Mouse (Mus musculus): ENCODE results near the gene Ncor2. TPM values are rescaled to one million over a fixed set of nuclear protein-coding genes. Genes with fewer than 3 reads are reported as not detected.

The Ncor2 gene
- polyA plus RNA-seq, 1 experiment, result 75.8 TPM

DNA sequence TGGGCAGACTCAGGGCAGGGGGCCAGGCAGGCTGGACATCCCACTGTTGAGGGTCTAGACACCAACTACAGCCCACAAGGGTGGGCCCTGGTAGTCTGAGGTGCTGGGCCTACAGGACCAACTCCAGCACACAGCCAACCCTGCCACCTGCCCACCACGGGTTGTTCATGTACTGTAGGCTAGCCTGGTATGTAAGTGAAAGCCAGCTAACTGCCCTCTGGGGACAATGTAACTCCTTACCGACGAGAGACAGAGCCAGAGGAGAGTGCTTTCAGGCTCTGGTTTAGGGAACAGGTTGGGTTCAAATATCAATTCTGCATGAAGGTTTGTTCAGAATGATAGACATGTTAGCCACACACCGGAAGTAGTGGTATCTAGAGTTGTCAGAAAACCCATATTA is 98.7 kb downstream of the Ncor2 start:
- Histone ChIP-seq H3K4me3 (ENCODE audit: control insufficient read depth, insufficient read depth, low read length) (no peak overlapping the region), H3K27ac (ENCODE audit: control insufficient read depth, insufficient read depth, low read length) (no peak overlapping the region), H3K36me3 (ENCODE audit: control insufficient read depth, insufficient read depth, low read length) (peaks cover 30% of the 10 kb centered on the region), H3K27me3 (ENCODE audit: control insufficient read depth, insufficient read depth, low read length) (no peaks in the 10 kb centered on the region), H3K4me1 (replicated peaks; ENCODE audit: control insufficient read depth, insufficient read depth, low read length) (peaks cover 8% of the 10 kb centered on the region)
- DNase-seq, result no peak
- WGBS, result 95% methylated on average over 4 of the region's 4 CpGs
- TF ChIP-seq CTCF (IDR thresholded peaks at IDR 0.05; ENCODE audit: borderline replicate concordance, control insufficient read depth, extremely low read depth, insufficient read depth, low read length, poor library complexity) (no peak), POLR2A (IDR thresholded peaks at IDR 0.05; ENCODE audit: control insufficient read depth, extremely low read depth, insufficient read depth, low read length, poor library complexity) (no peak)

DNA sequence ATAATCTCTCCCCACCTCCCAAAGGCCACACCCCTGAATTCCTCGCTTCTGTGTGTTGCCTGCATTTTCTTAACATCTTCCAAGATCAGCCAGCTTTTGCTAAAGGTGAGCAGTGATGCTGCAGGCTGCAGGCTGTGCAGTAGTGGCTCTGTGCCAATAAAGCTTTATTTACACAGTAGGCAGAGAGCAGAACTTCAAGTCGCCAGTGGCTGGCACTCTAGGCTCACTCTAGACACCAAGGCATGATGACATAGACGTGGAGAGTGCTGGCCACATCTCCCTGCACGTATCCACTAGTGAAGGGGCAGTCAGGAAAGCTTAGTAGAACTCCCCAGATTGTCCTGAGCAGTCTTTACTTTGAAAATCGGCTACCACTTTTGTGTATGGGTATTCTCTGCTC is 100.8 kb downstream of the Ncor2 start:
- 94% methylated on average over 5 of the region's 5 CpGs for WGBS
- no peak for DNase-seq
- H3K27me3 ChIP-seq (ENCODE audit: control insufficient read depth, insufficient read depth, low read length), result no peaks in the 10 kb centered on the region
- no peak overlapping the region for H3K4me3 ChIP-seq (ENCODE audit: control insufficient read depth, insufficient read depth, low read length)
- TF ChIP-seq POLR2A (IDR thresholded peaks at IDR 0.05; ENCODE audit: control insufficient read depth, extremely low read depth, insufficient read depth, low read length, poor library complexity), result no peak
- peaks cover 8% of the 10 kb centered on the region for H3K4me1 ChIP-seq (replicated peaks; ENCODE audit: control insufficient read depth, insufficient read depth, low read length)
- H3K27ac ChIP-seq (ENCODE audit: control insufficient read depth, insufficient read depth, low read length), result no peak overlapping the region
- peaks cover 12% of the 10 kb centered on the region for H3K36me3 ChIP-seq (ENCODE audit: control insufficient read depth, insufficient read depth, low read length)

DNA sequence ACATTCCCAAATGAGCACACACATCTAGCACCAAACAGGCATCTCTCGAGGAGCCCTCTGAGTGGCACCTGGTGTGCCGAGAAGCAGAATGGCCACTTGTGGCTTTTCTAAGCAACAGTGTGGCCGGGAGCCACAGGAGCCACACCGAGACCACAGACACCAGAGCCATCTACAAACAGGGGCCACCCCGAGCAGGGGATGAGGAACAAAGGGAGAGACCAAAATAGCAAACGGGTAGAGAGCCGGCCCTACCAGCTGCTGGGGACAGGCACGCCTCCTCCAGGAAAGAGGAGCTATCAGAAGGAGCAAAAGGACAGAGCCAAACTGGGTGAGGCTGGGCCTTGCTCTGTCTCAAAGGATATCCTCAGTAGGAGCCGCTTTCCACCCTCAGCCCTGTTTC is 102.8 kb downstream of the Ncor2 start:
- 21% methylated on average over 9 of the region's 9 CpGs for WGBS
- peaks cover 12% of the 10 kb centered on the region for H3K36me3 ChIP-seq (ENCODE audit: control insufficient read depth, insufficient read depth, low read length)
- no peak for DNase-seq
- TF ChIP-seq CTCF (IDR thresholded peaks at IDR 0.05; ENCODE audit: borderline replicate concordance, control insufficient read depth, extremely low read depth, insufficient read depth, low read length, poor library complexity), result no peak
- no peak for TF ChIP-seq POLR2A (IDR thresholded peaks at IDR 0.05; ENCODE audit: control insufficient read depth, extremely low read depth, insufficient read depth, low read length, poor library complexity)
- no peaks in the 10 kb centered on the region for H3K27me3 ChIP-seq (ENCODE audit: control insufficient read depth, insufficient read depth, low read length)
- no peak overlapping the region for H3K27ac ChIP-seq (ENCODE audit: control insufficient read depth, insufficient read depth, low read length)
- H3K4me3 ChIP-seq (ENCODE audit: control insufficient read depth, insufficient read depth, low read length), result no peak overlapping the region
- peaks cover 20% of the 10 kb centered on the region for H3K4me1 ChIP-seq (replicated peaks; ENCODE audit: control insufficient read depth, insufficient read depth, low read length)

DNA sequence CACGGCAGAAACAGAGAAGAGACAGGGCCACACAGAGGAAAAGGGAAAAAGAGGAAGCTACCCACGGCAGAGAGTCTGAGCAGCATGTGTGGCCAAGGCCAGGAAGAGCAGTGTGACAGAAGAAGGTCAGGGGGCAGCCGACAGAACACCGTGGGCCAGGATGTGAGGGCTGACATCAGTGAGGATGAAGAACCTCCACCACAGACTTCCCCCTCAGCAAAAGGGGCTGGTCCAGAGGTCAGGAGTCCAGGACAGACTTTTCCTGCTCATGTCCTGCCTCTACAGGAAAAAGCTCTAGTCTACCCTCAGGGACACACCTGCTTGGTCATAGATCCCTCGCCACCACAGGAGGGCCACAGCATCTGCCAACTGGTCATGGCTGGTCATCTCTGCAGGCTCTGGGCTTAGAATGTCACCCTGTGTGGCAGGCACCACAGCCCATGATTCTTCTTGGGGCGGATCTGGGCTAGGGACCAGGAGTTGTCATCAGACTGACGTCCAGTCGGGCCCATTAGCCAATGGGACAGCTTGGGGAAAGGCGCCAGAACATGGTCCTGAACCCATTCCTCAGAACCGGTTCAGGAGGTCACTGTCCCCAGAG is 104.3 kb downstream of the Ncor2 start:
- Histone ChIP-seq H3K4me1 (replicated peaks; ENCODE audit: control insufficient read depth, insufficient read depth, low read length) (peaks cover 20% of the 10 kb centered on the region), H3K36me3 (ENCODE audit: control insufficient read depth, insufficient read depth, low read length) (peaks cover 12% of the 10 kb centered on the region), H3K27ac (ENCODE audit: control insufficient read depth, insufficient read depth, low read length) (no peak overlapping the region), H3K4me3 (ENCODE audit: control insufficient read depth, insufficient read depth, low read length) (no peak overlapping the region), H3K27me3 (ENCODE audit: control insufficient read depth, insufficient read depth, low read length) (no peaks in the 10 kb centered on the region)
- WGBS, result 60% methylated on average over 10 of the region's 10 CpGs
- DNase-seq, result no peak
- TF ChIP-seq POLR2A (IDR thresholded peaks at IDR 0.05; ENCODE audit: control insufficient read depth, extremely low read depth, insufficient read depth, low read length, poor library complexity) (no peak), CTCF (IDR thresholded peaks at IDR 0.05; ENCODE audit: borderline replicate concordance, control insufficient read depth, extremely low read depth, insufficient read depth, low read length, poor library complexity) (no peak)

DNA sequence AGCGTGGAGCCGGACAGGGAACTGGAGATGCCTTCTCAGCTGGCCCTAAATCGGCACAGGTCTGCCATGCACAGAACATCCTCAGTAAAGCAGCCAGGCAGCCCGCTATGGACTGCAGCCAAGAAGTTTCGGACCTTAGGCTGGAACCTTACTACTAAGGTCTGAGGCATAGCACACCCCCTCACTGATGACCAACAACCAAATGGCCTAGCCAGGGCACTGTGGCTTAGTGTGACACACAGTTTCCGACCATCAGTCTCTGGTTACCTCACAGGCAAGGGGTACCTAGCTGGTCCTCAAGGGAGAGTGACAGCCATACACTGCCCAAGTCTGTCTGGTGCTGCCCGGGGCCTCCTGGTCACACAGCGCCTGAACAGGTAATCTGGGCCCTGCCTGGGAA is 105.1 kb downstream of the Ncor2 start:
- Histone ChIP-seq H3K27me3 (ENCODE audit: control insufficient read depth, insufficient read depth, low read length) (no peaks in the 10 kb centered on the region), H3K27ac (ENCODE audit: control insufficient read depth, insufficient read depth, low read length) (no peak overlapping the region), H3K36me3 (ENCODE audit: control insufficient read depth, insufficient read depth, low read length) (peaks cover 9% of the 10 kb centered on the region), H3K4me1 (replicated peaks; ENCODE audit: control insufficient read depth, insufficient read depth, low read length) (peaks cover 20% of the 10 kb centered on the region), H3K4me3 (ENCODE audit: control insufficient read depth, insufficient read depth, low read length) (no peak overlapping the region)
- TF ChIP-seq CTCF (IDR thresholded peaks at IDR 0.05; ENCODE audit: borderline replicate concordance, control insufficient read depth, extremely low read depth, insufficient read depth, low read length, poor library complexity) (no peak), POLR2A (IDR thresholded peaks at IDR 0.05; ENCODE audit: control insufficient read depth, extremely low read depth, insufficient read depth, low read length, poor library complexity) (no peak)
- WGBS, result 97% methylated on average over 8 of the region's 8 CpGs
- DNase-seq, result no peak

DNA sequence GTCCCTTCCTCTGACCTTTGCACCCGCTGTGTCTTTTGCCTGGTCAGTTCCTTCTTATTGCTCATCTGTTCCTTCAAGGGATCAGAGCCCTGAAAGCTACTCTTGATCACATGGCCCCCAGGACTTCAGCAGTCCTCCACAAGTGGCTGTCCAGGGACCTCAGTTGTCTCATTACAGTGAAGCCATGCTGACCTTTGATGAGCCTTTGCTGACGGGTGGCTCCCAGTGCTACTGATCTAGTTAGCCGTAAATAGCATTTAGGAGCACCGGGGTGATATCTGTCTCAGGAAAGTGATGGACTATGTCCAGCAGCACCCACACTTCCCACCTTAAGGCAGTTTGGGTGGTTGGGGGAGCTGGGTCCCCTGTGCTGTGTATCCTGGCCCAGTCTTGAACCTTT is 105.7 kb downstream of the Ncor2 start:
- WGBS, result 96% methylated on average over 4 of the region's 4 CpGs
- no peak overlapping the region for H3K4me3 ChIP-seq (ENCODE audit: control insufficient read depth, insufficient read depth, low read length)
- H3K36me3 ChIP-seq (ENCODE audit: control insufficient read depth, insufficient read depth, low read length), result peaks cover 4% of the 10 kb centered on the region
- TF ChIP-seq CTCF (IDR thresholded peaks at IDR 0.05; ENCODE audit: borderline replicate concordance, control insufficient read depth, extremely low read depth, insufficient read depth, low read length, poor library complexity), result no peak
- no peak for TF ChIP-seq POLR2A (IDR thresholded peaks at IDR 0.05; ENCODE audit: control insufficient read depth, extremely low read depth, insufficient read depth, low read length, poor library complexity)
- H3K27me3 ChIP-seq (ENCODE audit: control insufficient read depth, insufficient read depth, low read length), result no peaks in the 10 kb centered on the region
- no peak overlapping the region for H3K27ac ChIP-seq (ENCODE audit: control insufficient read depth, insufficient read depth, low read length)
- H3K4me1 ChIP-seq (replicated peaks; ENCODE audit: control insufficient read depth, insufficient read depth, low read length), result peaks cover 20% of the 10 kb centered on the region
- DNase-seq, result no peak

DNA sequence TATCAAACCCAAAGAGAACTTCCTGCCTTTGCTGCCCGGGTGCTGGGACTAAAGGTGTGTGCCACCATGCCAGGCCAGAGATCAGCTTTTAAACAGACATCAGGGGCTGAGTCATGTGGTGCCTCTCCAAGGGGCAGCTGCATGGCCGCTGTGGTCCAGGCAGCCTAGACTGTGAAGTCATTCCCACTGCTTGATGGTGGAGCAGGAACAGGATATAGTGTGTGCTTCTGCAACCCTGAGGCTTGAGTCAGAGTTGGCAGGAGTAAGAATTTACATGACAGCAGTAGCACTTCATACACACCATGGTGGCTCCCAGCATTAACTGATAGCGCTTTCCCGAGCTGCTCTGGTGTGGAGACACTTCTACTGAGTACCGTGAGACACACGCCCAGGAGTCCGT is 106.6 kb downstream of the Ncor2 start:
- DNase-seq, result no peak
- Histone ChIP-seq H3K4me1 (replicated peaks; ENCODE audit: control insufficient read depth, insufficient read depth, low read length) (peaks cover 20% of the 10 kb centered on the region), H3K36me3 (ENCODE audit: control insufficient read depth, insufficient read depth, low read length) (0 out of 2 replicates have a peak, but pooled peaks cover 7% of the 10 kb centered on the region), H3K27me3 (ENCODE audit: control insufficient read depth, insufficient read depth, low read length) (no peaks in the 10 kb centered on the region), H3K27ac (ENCODE audit: control insufficient read depth, insufficient read depth, low read length) (no peak overlapping the region), H3K4me3 (ENCODE audit: control insufficient read depth, insufficient read depth, low read length) (no peak overlapping the region)
- 65% methylated on average over 7 of the region's 7 CpGs for WGBS
- TF ChIP-seq CTCF (IDR thresholded peaks at IDR 0.05; ENCODE audit: borderline replicate concordance, control insufficient read depth, extremely low read depth, insufficient read depth, low read length, poor library complexity), result no peak

Data from thymus, adult 2 months (tissue).